Mouse (Mus musculus): Measurements from ENCODE around the gene Gm17304. TPM values are rescaled to one million over a fixed set of nuclear protein-coding genes. Genes with fewer than 3 reads are reported as not detected.

Gm17304 gene
- not detected in 2 replicates for polyA plus RNA-seq (2012)

GRCm38 (mm10) chr5:106608798-106609197 lies at the start of gene Gm17304:
Gm17304 (plus strand) TSS chr5:106609098.
- no peak for TF ChIP-seq GATA1 (IDR thresholded peaks at IDR 0.05; ENCODE audit: low read length)

GRCm38 (mm10) chr5:106560631-106561498 lies 48.0 kb upstream of the Gm17304 start:
- TF ChIP-seq GATA1 (IDR thresholded peaks at IDR 0.05; ENCODE audit: low read length): no peak

GRCm38 (mm10) chr5:106561499-106561822 lies 47.4 kb upstream of the Gm17304 start:
- no peak for TF ChIP-seq GATA1 (IDR thresholded peaks at IDR 0.05; ENCODE audit: low read length)

GRCm38 (mm10) chr5:106566025-106566424 lies 42.9 kb upstream of the Gm17304 start:
- no peak for TF ChIP-seq GATA1 (IDR thresholded peaks at IDR 0.05; ENCODE audit: low read length)

- TF ChIP-seq GATA1 (IDR thresholded peaks at IDR 0.05; ENCODE audit: low read length): no peak
These were observed 34.9 kb upstream of the Gm17304 start for GRCm38 (mm10) chr5:106573742-106574559.

GRCm38 (mm10) chr5:106574560-106574946 lies 34.3 kb upstream of the Gm17304 start:
- TF ChIP-seq GATA1 (IDR thresholded peaks at IDR 0.05; ENCODE audit: low read length): no peak

GRCm38 (mm10) chr5:106575098-106575497 lies 33.8 kb upstream of the Gm17304 start:
- TF ChIP-seq GATA1 (IDR thresholded peaks at IDR 0.05; ENCODE audit: low read length): no peak

- no peak for TF ChIP-seq GATA1 (IDR thresholded peaks at IDR 0.05; ENCODE audit: low read length)
These were observed 31.5 kb upstream of the Gm17304 start for GRCm38 (mm10) chr5:106577237-106577888.

- no peak for TF ChIP-seq GATA1 (IDR thresholded peaks at IDR 0.05; ENCODE audit: low read length)
These were observed 28.0 kb upstream of the Gm17304 start for GRCm38 (mm10) chr5:106580943-106581342.

GRCm38 (mm10) chr5:106589006-106589405 lies 19.9 kb upstream of the Gm17304 start:
- no peak for TF ChIP-seq GATA1 (IDR thresholded peaks at IDR 0.05; ENCODE audit: low read length)

- no peak for TF ChIP-seq GATA1 (IDR thresholded peaks at IDR 0.05; ENCODE audit: low read length)
These were observed 19.2 kb upstream of the Gm17304 start for GRCm38 (mm10) chr5:106589670-106590069.

- no peak for TF ChIP-seq GATA1 (IDR thresholded peaks at IDR 0.05; ENCODE audit: low read length)
These were observed 18.2 kb upstream of the Gm17304 start for GRCm38 (mm10) chr5:106590686-106591085.

- no peak for TF ChIP-seq GATA1 (IDR thresholded peaks at IDR 0.05; ENCODE audit: low read length)
These were observed 14.5 kb upstream of the Gm17304 start for GRCm38 (mm10) chr5:106594388-106594787.

- TF ChIP-seq GATA1 (IDR thresholded peaks at IDR 0.05; ENCODE audit: low read length): no peak
These were observed 11.4 kb upstream of the Gm17304 start for GRCm38 (mm10) chr5:106597472-106597871.

- no peak for TF ChIP-seq GATA1 (IDR thresholded peaks at IDR 0.05; ENCODE audit: low read length)
These were observed 9.4 kb upstream of the Gm17304 start for GRCm38 (mm10) chr5:106599482-106599881.

- no peak for TF ChIP-seq GATA1 (IDR thresholded peaks at IDR 0.05; ENCODE audit: low read length)
These were observed 4.5 kb upstream of the Gm17304 start for GRCm38 (mm10) chr5:106604381-106604780.
